Mouse (Mus musculus): ENCODE measurements around the gene Polr3h.

DNA sequence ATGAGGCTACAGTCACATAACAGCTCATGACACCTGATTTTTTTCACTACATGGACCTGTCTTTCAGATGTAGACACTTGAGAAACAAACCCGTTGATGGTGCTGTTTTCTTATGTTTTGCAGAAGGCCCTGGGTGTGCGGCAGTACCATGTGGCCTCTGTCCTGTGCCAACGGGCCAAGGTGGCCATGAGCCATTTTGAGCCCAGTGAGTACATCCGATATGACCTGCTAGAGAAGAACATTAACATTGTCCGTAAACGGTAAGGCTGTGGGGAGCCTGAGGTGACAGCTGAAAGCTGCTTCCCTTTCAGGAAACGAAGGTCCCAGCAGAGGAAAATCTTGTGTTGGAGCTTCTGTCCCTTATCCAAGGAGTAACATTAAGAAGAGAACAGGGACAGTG is 36.9 kb downstream of the Polr3h start:
- TF ChIP-seq ETS1 (conservative IDR thresholded peaks at IDR 0.05; ENCODE audit: low read depth, low read length): no peak
- TF ChIP-seq USF2 (conservative IDR thresholded peaks at IDR 0.05; ENCODE audit: low read depth, low read length): no peak
- TF ChIP-seq CTCF (conservative IDR thresholded peaks at IDR 0.05 in 1 of 2, IDR thresholded peaks at IDR 0.05 in 1 of 2; ENCODE audit: low read depth in 2 of 2, low read length in 2 of 2): no peak
- TF ChIP-seq E2F4 (IDR thresholded peaks at IDR 0.05; ENCODE audit: insufficient replicate concordance, low read depth, low read length): no peak
- TF ChIP-seq MAFK (IDR thresholded peaks at IDR 0.05; ENCODE audit: insufficient replicate concordance, low read length): no peak
- no peak for TF ChIP-seq HCFC1 (IDR thresholded peaks at IDR 0.05; ENCODE audit: low read depth, low read length)
- TF ChIP-seq POLR2A (IDR thresholded peaks at IDR 0.05; ENCODE audit: low read depth, low read length): no peak
- no peak for TF ChIP-seq POLR2AphosphoS2 (IDR thresholded peaks at IDR 0.05; ENCODE audit: low read depth, low read length)
- no peak for TF ChIP-seq EP300 (IDR thresholded peaks at IDR 0.05; ENCODE audit: low read length)

Measured in CH12.LX (cell line).